Mouse (Mus musculus) hindbrain, embryonic 16.5 days (tissue): Measurements from ENCODE around the gene Pigk. TPM values are rescaled to one million over a fixed set of nuclear protein-coding genes. Genes with fewer than 3 reads are reported as not detected.

Experiments used
- ATAC-seq: fragments of 200-750 bp; cut with Nextera tagmentation; 2 replicates; pipeline ENCODE4 v1.8.0; 2017; ENCODE audit warnings: moderate TSS enrichment, moderate library complexity
- H3K27ac ChIP-seq: fragments of 300-500 bp; sonication (generic); 2 replicates; pipeline ENCODE4 v1.5.1; 2014; ENCODE audit warnings: low read depth, mild to moderate bottlenecking, control low read depth, low read length, moderate library complexity
- H3K27me3 ChIP-seq: fragments of 300-500 bp; sonication (generic); replicated peaks from 2 replicates; pipeline ENCODE4 v1.6.1; 2014; ENCODE audit warnings: low read length; ENCODE audit not compliant: control insufficient read depth, insufficient read depth
- H3K36me3 ChIP-seq: fragments of 300-500 bp; sonication (generic); 2 replicates; pipeline ENCODE4 v1.6.1; 2014; ENCODE audit warnings: mild to moderate bottlenecking, low read length, moderate library complexity, mixed read lengths; ENCODE audit not compliant: control insufficient read depth, insufficient read depth
- H3K4me1 ChIP-seq: fragments of 300-500 bp; sonication (generic); 2 replicates; pipeline ENCODE4 v1.6.1; 2014; ENCODE audit warnings: low read depth, low read length; ENCODE audit not compliant: control insufficient read depth, insufficient read depth
- H3K4me2 ChIP-seq: fragments of 300-500 bp; sonication (generic); 2 replicates; pipeline ENCODE4 v1.6.1; 2014; ENCODE audit warnings: mild to moderate bottlenecking, low read length, control low read depth, moderate library complexity
- H3K4me3 ChIP-seq: fragments of 300-500 bp; sonication (generic); 2 replicates; pipeline ENCODE4 v1.5.1; 2014; ENCODE audit warnings: mild to moderate bottlenecking, low read length, control low read depth, moderate library complexity
- H3K9ac ChIP-seq: fragments of 300-500 bp; sonication (generic); 2 replicates; pipeline ENCODE4 v1.6.1; 2014; ENCODE audit warnings: low read depth, mild to moderate bottlenecking, control low read depth, low read length, moderate library complexity
- H3K9me3 ChIP-seq: fragments of 300-500 bp; sonication (generic); 2 replicates; pipeline ENCODE4 v1.6.1; 2014; ENCODE audit warnings: mild to moderate bottlenecking, low read length, moderate library complexity; ENCODE audit not compliant: control insufficient read depth
- WGBS: fragments of 180-500 bp; shearing (Covaris S2); extraction: QIAGEN DNeasy Blood & Tissue Kit; methylation state at CpG from one replicate; pipeline ENCODE4 v1.1.7; 2014; 5-methylcytosine and 5-hydroxymethylcytosine counted together
- polyA plus RNA-seq: library from polyadenylated mRNA; unstranded; fragments of >200 nt; fragmentation: Nextera tagmentation; extraction: Ambion mirVana; gene quantifications from 2 replicates; pipeline ENCODE4 v1.2.1, GENCODE M21; 2015

The Pigk gene
- polyA plus RNA-seq, 1 experiment from 2014 or later, result 58.1 TPM

GRCm38 (mm10) chr3:152837938-152838337 lies 124.0 kb downstream of the Pigk start:
- Histone ChIP-seq H3K27ac (no peak overlapping the region), H3K4me1 (peaks cover 5% of the 10 kb centered on the region; the same call in 1 of the 2 replicates), H3K4me3 (no peak overlapping the region), H3K4me2 (no peak overlapping the region), H3K27me3 (no peaks in the 10 kb centered on the region), H3K36me3 (no peaks in the 10 kb centered on the region; the same call in 1 of the 2 replicates), H3K9ac (no peak overlapping the region), H3K9me3 (no peaks in the 10 kb centered on the region)
- 71% methylated on average over 1 of the region's 1 CpGs for WGBS
- no peak for ATAC-seq

GRCm38 (mm10) chr3:152841264-152841663 lies 127.4 kb downstream of the Pigk start:
- H3K27ac ChIP-seq, result 0 out of 2 replicates have a peak overlapping the region, but pooled peaks have one; percentile 39
- H3K27me3 ChIP-seq, result no peaks in the 10 kb centered on the region
- no peak overlapping the region for H3K4me2 ChIP-seq
- H3K4me3 ChIP-seq, result no peak overlapping the region
- no peak overlapping the region for H3K9ac ChIP-seq
- H3K36me3 ChIP-seq, result no peaks in the 10 kb centered on the region
- WGBS, result 70% methylated on average over 6 of the region's 6 CpGs
- no peaks in the 10 kb centered on the region for H3K9me3 ChIP-seq
- peaks cover 5% of the 10 kb centered on the region for H3K4me1 ChIP-seq
- peak; percentile 22; the same call in 1 of the 2 replicates for ATAC-seq

DNA sequence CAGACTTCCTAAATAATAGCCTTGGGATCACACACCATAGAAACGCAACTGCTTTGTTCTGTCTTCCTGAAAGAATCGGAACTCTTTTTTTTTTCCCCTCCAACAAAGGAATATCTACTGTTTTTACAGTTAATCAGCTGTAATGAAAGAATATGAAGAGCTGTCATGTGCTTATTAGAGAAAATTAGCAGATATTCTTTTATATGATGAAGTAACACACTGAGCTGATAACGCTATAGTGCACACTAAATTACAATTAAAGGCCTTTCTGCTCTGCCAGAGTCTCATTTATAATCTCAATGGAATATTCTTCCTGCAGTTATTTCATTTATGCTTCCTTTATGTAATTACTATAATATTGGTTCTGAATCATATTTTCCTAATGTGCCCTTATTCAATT lies 128.7 kb downstream of the Pigk start:
- ATAC-seq, result no peak
- Histone ChIP-seq H3K9me3 (no peaks in the 10 kb centered on the region), H3K27ac (no peak overlapping the region), H3K9ac (no peak overlapping the region), H3K36me3 (no peaks in the 10 kb centered on the region), H3K4me2 (no peak overlapping the region), H3K4me1 (peaks cover 5% of the 10 kb centered on the region), H3K4me3 (no peak overlapping the region), H3K27me3 (no peaks in the 10 kb centered on the region)
- WGBS, result 37% methylated on average over 3 of the region's 3 CpGs

GRCm38 (mm10) chr3:152843925-152844324 lies 130.0 kb downstream of the Pigk start:
- H3K4me3 ChIP-seq, result no peak overlapping the region
- no peak for ATAC-seq
- H3K4me2 ChIP-seq, result no peak overlapping the region
- H3K9ac ChIP-seq, result no peak overlapping the region
- no peak overlapping the region for H3K27ac ChIP-seq
- H3K36me3 ChIP-seq, result no peaks in the 10 kb centered on the region
- no peaks in the 10 kb centered on the region for H3K9me3 ChIP-seq
- no peaks in the 10 kb centered on the region for H3K27me3 ChIP-seq
- H3K4me1 ChIP-seq, result peaks cover 5% of the 10 kb centered on the region

DNA sequence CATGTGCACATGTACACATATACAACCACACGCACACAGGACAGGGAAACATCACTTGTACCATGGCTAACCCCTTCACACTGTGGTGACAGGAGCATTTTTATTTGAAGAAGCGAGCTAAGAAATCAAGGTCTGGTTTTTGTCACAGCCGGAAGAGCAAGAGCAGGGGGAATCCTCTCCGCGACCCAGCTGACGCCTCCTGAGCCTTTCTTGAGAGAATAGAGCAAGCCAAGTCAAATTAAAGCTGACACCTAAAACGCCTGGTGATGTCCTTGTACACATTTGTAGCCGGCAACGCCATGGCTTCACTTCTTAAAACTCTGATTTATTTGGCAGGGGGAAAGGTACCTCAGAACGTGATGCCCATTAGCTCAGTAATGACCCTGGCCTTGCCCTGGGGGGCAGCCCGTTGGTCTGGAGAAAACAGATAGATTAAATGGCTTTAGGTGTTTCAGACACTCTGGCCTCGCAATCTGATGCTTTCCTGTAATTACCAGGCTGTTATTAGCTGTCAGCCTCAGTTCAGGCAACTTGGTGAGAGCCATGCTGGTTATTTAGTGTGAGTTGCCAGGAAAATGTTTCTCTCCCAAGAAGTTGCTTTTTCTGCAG lies 141.2 kb downstream of the Pigk start:
- H3K4me1 ChIP-seq, result peaks cover 9% of the 10 kb centered on the region; the same call in 1 of the 2 replicates
- no peak for ATAC-seq
- H3K27me3 ChIP-seq, result no peaks in the 10 kb centered on the region
- no peak overlapping the region for H3K27ac ChIP-seq
- 57% methylated on average over 12 of the region's 12 CpGs for WGBS
- no peak overlapping the region for H3K4me3 ChIP-seq
- H3K9ac ChIP-seq, result no peak overlapping the region
- no peak overlapping the region for H3K4me2 ChIP-seq
- H3K9me3 ChIP-seq, result no peaks in the 10 kb centered on the region
- no peaks in the 10 kb centered on the region for H3K36me3 ChIP-seq

- Histone ChIP-seq H3K9ac (no peak overlapping the region), H3K9me3 (no peaks in the 10 kb centered on the region), H3K4me1 (peaks cover 9% of the 10 kb centered on the region; the same call in 1 of the 2 replicates), H3K36me3 (no peaks in the 10 kb centered on the region), H3K27me3 (no peaks in the 10 kb centered on the region), H3K4me2 (no peak overlapping the region), H3K4me3 (no peak overlapping the region), H3K27ac (no peak overlapping the region)
- 40% methylated on average over 10 of the region's 10 CpGs for WGBS
- peak; percentile 52; the same call in 1 of the 2 replicates for ATAC-seq
Observed at GRCm38 (mm10) chr3:152856095-152856494, 142.2 kb downstream of the Pigk start.

DNA sequence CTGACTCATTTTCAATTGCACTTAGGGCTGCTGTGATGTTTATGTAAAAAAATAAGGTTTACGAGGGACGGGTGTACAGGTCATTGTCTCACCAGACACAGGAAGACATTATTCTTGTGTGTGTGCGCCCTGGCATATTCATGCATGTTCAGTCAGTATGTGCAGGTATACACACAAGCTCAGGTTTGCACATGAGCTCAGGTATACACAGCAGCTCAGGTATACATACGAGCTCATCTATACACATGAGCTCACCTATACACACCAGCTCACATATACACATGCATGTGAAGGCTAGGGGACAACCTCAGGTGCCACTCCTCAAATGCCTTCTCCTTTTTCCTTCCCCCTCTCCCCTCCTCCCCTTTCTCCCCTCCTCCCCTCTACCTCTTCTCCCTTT lies 147.6 kb downstream of the Pigk start:
- H3K9ac ChIP-seq, result no peak overlapping the region
- no peak overlapping the region for H3K4me3 ChIP-seq
- no peak for ATAC-seq
- no peaks in the 10 kb centered on the region for H3K9me3 ChIP-seq
- WGBS, result 86% methylated on average over 4 of the region's 4 CpGs
- no peak overlapping the region for H3K4me2 ChIP-seq
- H3K36me3 ChIP-seq, result no peaks in the 10 kb centered on the region
- no peak overlapping the region for H3K27ac ChIP-seq
- H3K4me1 ChIP-seq, result 0 out of 2 replicates have a peak, but pooled peaks cover 2% of the 10 kb centered on the region
- no peaks in the 10 kb centered on the region for H3K27me3 ChIP-seq

- Histone ChIP-seq H3K9me3 (no peaks in the 10 kb centered on the region), H3K9ac (no peak overlapping the region), H3K4me1 (no peaks in the 10 kb centered on the region), H3K4me3 (no peak overlapping the region), H3K36me3 (no peaks in the 10 kb centered on the region), H3K27me3 (no peaks in the 10 kb centered on the region), H3K4me2 (no peak overlapping the region), H3K27ac (no peak overlapping the region)
- 56% methylated on average over 1 of the region's 1 CpGs for WGBS
- ATAC-seq, result no peak
Observed at GRCm38 (mm10) chr3:152861978-152862377, 148.1 kb downstream of the Pigk start.

DNA sequence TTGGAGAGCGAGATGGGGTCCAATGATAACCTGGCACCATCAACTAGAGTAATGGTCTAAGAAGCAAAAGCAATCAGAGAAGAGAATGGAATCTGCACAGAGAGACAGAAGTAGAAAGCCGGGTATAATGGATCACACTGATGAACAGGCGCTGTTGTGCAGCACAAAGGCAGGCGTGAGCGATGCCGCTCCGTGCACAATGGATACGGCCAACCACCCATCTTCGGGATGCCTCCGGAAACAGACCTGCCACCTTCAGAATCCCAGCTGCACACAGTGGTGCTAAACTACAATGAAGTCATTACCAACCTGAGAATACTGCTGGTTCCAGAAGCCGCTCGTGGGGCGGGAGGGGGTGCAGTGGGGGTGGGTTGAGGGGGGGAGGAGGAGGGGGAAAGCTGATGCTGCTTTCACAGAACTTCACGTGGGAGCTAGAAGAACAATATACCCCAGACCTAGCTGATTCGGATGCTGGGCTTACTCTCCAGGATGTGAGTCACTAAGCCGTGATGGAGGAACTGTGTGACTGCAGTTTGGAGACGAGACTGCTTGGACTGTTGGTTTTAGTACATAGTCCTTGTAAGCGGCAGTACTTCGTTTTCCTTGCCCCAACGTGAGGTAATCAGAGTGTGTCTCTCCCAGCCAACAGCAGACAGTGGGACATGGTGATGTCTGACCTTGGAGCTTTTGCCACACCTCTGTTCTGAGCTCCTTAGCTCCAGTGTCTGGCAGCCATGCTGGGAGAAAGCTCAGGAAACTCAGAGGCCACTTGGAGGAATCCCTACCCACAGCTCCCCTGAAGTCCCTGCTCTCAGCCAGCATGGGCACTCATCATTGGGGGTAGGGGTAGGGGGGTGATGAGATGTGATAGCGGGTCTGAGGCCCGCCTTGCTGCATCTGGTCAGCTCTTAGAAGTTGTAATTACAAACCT lies 152.4 kb downstream of the Pigk start:
- peak; percentile 67 for ATAC-seq
- Histone ChIP-seq H3K36me3 (no peaks in the 10 kb centered on the region), H3K4me3 (no peak overlapping the region), H3K9ac (no peak overlapping the region), H3K4me2 (peak overlapping the region; percentile 22; the same call in 1 of the 2 replicates), H3K27ac (no peak overlapping the region), H3K27me3 (no peaks in the 10 kb centered on the region), H3K9me3 (no peaks in the 10 kb centered on the region), H3K4me1 (no peaks in the 10 kb centered on the region)
- WGBS, result 50% methylated on average over 22 of the region's 22 CpGs
